Mouse (Mus musculus) C2C12 (cell line): ENCODE results near the gene Ifnar2.

ENCODE experiments used
- CTCF ChIP-seq: IDR thresholded peaks from one replicate; pipeline ENCODE4 v1.5.1; 2011; ENCODE audit not compliant: control insufficient read depth, insufficient read depth, insufficient read length
- MAX ChIP-seq: IDR thresholded peaks from one replicate; pipeline ENCODE4 v1.6.1; 2011; ENCODE audit warnings: mild to moderate bottlenecking, control low read depth

- no peak for TF ChIP-seq CTCF
- no peak for TF ChIP-seq MAX
These were observed 70.6 kb downstream of the Ifnar2 start for GRCm38 (mm10) chr16:91443211-91443611.
